Mouse (Mus musculus): Measurements from ENCODE around the gene Grik4. TPM values are rescaled to one million over a fixed set of nuclear protein-coding genes. Genes with fewer than 3 reads are reported as not detected.

The Grik4 gene
- polyA plus RNA-seq, 1 experiment from 2014 or later, result 7.3 TPM

GRCm38 (mm10) chr9:42513159-42513558 lies 431.1 kb downstream of the Grik4 start:
- no peak overlapping the region for H3K9ac ChIP-seq
- H3K4me1 ChIP-seq (replicated peaks), result peaks cover 8% of the 10 kb centered on the region; the same call in 1 of the 2 replicates
- no peak overlapping the region for H3K4me3 ChIP-seq
- H3K27me3 ChIP-seq, result no peaks in the 10 kb centered on the region
- no peaks in the 10 kb centered on the region for H3K9me3 ChIP-seq
- WGBS, result 26% methylated on average over 5 of the region's 5 CpGs
- H3K36me3 ChIP-seq, result no peaks in the 10 kb centered on the region
- ATAC-seq (ENCODE audit: low FRiP score), result no peak
- H3K4me2 ChIP-seq, result no peak overlapping the region
- no peak overlapping the region for H3K27ac ChIP-seq

- H3K27ac ChIP-seq, result no peak overlapping the region
- H3K9me3 ChIP-seq, result no peaks in the 10 kb centered on the region
- no peak for ATAC-seq (ENCODE audit: low FRiP score)
- no peak overlapping the region for H3K9ac ChIP-seq
- H3K4me2 ChIP-seq, result no peak overlapping the region
- H3K36me3 ChIP-seq, result no peaks in the 10 kb centered on the region
- 85% methylated on average over 4 of the region's 4 CpGs for WGBS
- no peaks in the 10 kb centered on the region for H3K27me3 ChIP-seq
- no peak overlapping the region for H3K4me3 ChIP-seq
- peaks cover 7% of the 10 kb centered on the region; the same call in 1 of the 2 replicates for H3K4me1 ChIP-seq (replicated peaks)
These were observed 432.0 kb downstream of the Grik4 start for GRCm38 (mm10) chr9:42512312-42512711.

- no peak for ATAC-seq (ENCODE audit: low FRiP score)
- WGBS, result 76% methylated on average over 7 of the region's 7 CpGs
- H3K4me1 ChIP-seq (replicated peaks), result peaks cover 6% of the 10 kb centered on the region; the same call in 1 of the 2 replicates
- no peak overlapping the region for H3K9ac ChIP-seq
- no peaks in the 10 kb centered on the region for H3K36me3 ChIP-seq
- H3K27ac ChIP-seq, result no peak overlapping the region
- H3K4me2 ChIP-seq, result no peak overlapping the region
- H3K27me3 ChIP-seq, result no peaks in the 10 kb centered on the region
- H3K4me3 ChIP-seq, result no peak overlapping the region
- no peaks in the 10 kb centered on the region for H3K9me3 ChIP-seq
These were observed 436.1 kb downstream of the Grik4 start for GRCm38 (mm10) chr9:42508235-42508634.

GRCm38 (mm10) chr9:42507709-42508108 lies 436.6 kb downstream of the Grik4 start, which contains the start of gene Tbcel:
Gene Tbcel, minus strand, starts transcription at chr9:42507809.
- no peak within 1 kb of the TSS for H3K4me2 ChIP-seq
- no peaks in the 10 kb centered on the region for H3K36me3 ChIP-seq
- H3K27me3 ChIP-seq, result no peaks in the 10 kb centered on the region
- no peak within 1 kb of the TSS for H3K4me3 ChIP-seq
- no peak within 1 kb of the TSS for H3K9ac ChIP-seq
- ATAC-seq (ENCODE audit: low FRiP score), result no peak
- H3K9me3 ChIP-seq, result no peaks in the 10 kb centered on the region
- WGBS, result 91% methylated on average over 6 of the region's 6 CpGs
- no peak within 1 kb of the TSS for H3K27ac ChIP-seq
- H3K4me1 ChIP-seq (replicated peaks), result peaks cover 3% of the 10 kb centered on the region; the same call in 1 of the 2 replicates

GRCm38 (mm10) chr9:42507022-42507421 lies 437.3 kb downstream of the Grik4 start:
- Histone ChIP-seq H3K27me3 (no peaks in the 10 kb centered on the region), H3K4me2 (no peak overlapping the region), H3K27ac (no peak overlapping the region), H3K9ac (no peak overlapping the region), H3K4me3 (no peak overlapping the region), H3K9me3 (no peaks in the 10 kb centered on the region), H3K4me1 (replicated peaks) (peaks cover 3% of the 10 kb centered on the region; the same call in 1 of the 2 replicates), H3K36me3 (no peaks in the 10 kb centered on the region)
- 43% methylated on average over 1 of the region's 1 CpGs for WGBS
- no peak for ATAC-seq (ENCODE audit: low FRiP score)

- H3K9ac ChIP-seq, result no peak overlapping the region
- 82% methylated on average over 3 of the region's 3 CpGs for WGBS
- no peaks in the 10 kb centered on the region for H3K36me3 ChIP-seq
- peaks cover 3% of the 10 kb centered on the region; the same call in 1 of the 2 replicates for H3K4me1 ChIP-seq (replicated peaks)
- H3K27me3 ChIP-seq, result no peaks in the 10 kb centered on the region
- no peaks in the 10 kb centered on the region for H3K9me3 ChIP-seq
- ATAC-seq (ENCODE audit: low FRiP score), result no peak
- H3K4me2 ChIP-seq, result no peak overlapping the region
- H3K4me3 ChIP-seq, result no peak overlapping the region
- no peak overlapping the region for H3K27ac ChIP-seq
These were observed 439.3 kb downstream of the Grik4 start for GRCm38 (mm10) chr9:42504971-42505510.

GRCm38 (mm10) chr9:42504559-42504958 lies 439.7 kb downstream of the Grik4 start:
- no peak overlapping the region for H3K4me2 ChIP-seq
- H3K27ac ChIP-seq, result no peak overlapping the region
- no peak overlapping the region for H3K4me3 ChIP-seq
- H3K9me3 ChIP-seq, result no peaks in the 10 kb centered on the region
- no peaks in the 10 kb centered on the region for H3K36me3 ChIP-seq
- no peak overlapping the region for H3K9ac ChIP-seq
- H3K27me3 ChIP-seq, result no peaks in the 10 kb centered on the region
- peaks cover 3% of the 10 kb centered on the region; the same call in 1 of the 2 replicates for H3K4me1 ChIP-seq (replicated peaks)
- ATAC-seq (ENCODE audit: low FRiP score), result no peak
- WGBS, result 69% methylated on average over 11 of the region's 11 CpGs

GRCm38 (mm10) chr9:42503709-42504108 lies 440.6 kb downstream of the Grik4 start:
- no peak overlapping the region for H3K4me2 ChIP-seq
- no peaks in the 10 kb centered on the region for H3K36me3 ChIP-seq
- H3K4me3 ChIP-seq, result no peak overlapping the region
- peaks cover 3% of the 10 kb centered on the region; the same call in 1 of the 2 replicates for H3K4me1 ChIP-seq (replicated peaks)
- 89% methylated on average over 4 of the region's 4 CpGs for WGBS
- no peak overlapping the region for H3K9ac ChIP-seq
- H3K27ac ChIP-seq, result no peak overlapping the region
- no peaks in the 10 kb centered on the region for H3K9me3 ChIP-seq
- no peaks in the 10 kb centered on the region for H3K27me3 ChIP-seq
- ATAC-seq (ENCODE audit: low FRiP score), result no peak

GRCm38 (mm10) chr9:42496296-42496695 lies 448.0 kb downstream of the Grik4 start:
- Histone ChIP-seq H3K27ac (no peak overlapping the region), H3K4me1 (replicated peaks) (peaks cover 4% of the 10 kb centered on the region), H3K27me3 (no peaks in the 10 kb centered on the region), H3K9ac (no peak overlapping the region), H3K36me3 (no peaks in the 10 kb centered on the region; the same call in 1 of the 2 replicates), H3K4me3 (no peak overlapping the region), H3K9me3 (peaks cover 9% of the 10 kb centered on the region; the same call in 1 of the 2 replicates), H3K4me2 (no peak overlapping the region)
- WGBS, result 87% methylated on average over 2 of the region's 2 CpGs
- ATAC-seq (ENCODE audit: low FRiP score), result no peak

GRCm38 (mm10) chr9:42491780-42492179 lies 452.5 kb downstream of the Grik4 start:
- no peak for ATAC-seq (ENCODE audit: low FRiP score)
- WGBS, result 83% methylated on average over 9 of the region's 9 CpGs
- no peak overlapping the region for H3K27ac ChIP-seq

GRCm38 (mm10) chr9:42490589-42491382 lies 453.5 kb downstream of the Grik4 start:
- Histone ChIP-seq H3K36me3 (no peaks in the 10 kb centered on the region), H3K9ac (no peak overlapping the region), H3K4me3 (no peak overlapping the region), H3K9me3 (no peaks in the 10 kb centered on the region), H3K27me3 (no peaks in the 10 kb centered on the region), H3K27ac (no peak overlapping the region), H3K4me1 (replicated peaks) (peaks cover 7% of the 10 kb centered on the region), H3K4me2 (no peak overlapping the region)
- 77% methylated on average over 16 of the region's 16 CpGs for WGBS
- ATAC-seq (ENCODE audit: low FRiP score), result no peak

More at GRCm38 (mm10) chr9:42491780-42492179, 452.5 kb downstream of the Grik4 start:
- Histone ChIP-seq H3K4me3 (no peak overlapping the region), H3K36me3 (no peaks in the 10 kb centered on the region; the same call in 1 of the 2 replicates), H3K4me1 (replicated peaks) (peaks cover 7% of the 10 kb centered on the region), H3K4me2 (no peak overlapping the region), H3K27me3 (no peaks in the 10 kb centered on the region), H3K9ac (no peak overlapping the region), H3K9me3 (0 out of 2 replicates have a peak, but pooled peaks cover 4% of the 10 kb centered on the region)

- ATAC-seq (ENCODE audit: low FRiP score), result no peak
- H3K9me3 ChIP-seq, result no peaks in the 10 kb centered on the region
- no peaks in the 10 kb centered on the region for H3K36me3 ChIP-seq
- H3K27ac ChIP-seq, result no peak overlapping the region
- no peak overlapping the region for H3K4me3 ChIP-seq
- peaks cover 7% of the 10 kb centered on the region for H3K4me1 ChIP-seq (replicated peaks)
- 85% methylated on average over 1 of the region's 1 CpGs for WGBS
- no peaks in the 10 kb centered on the region for H3K27me3 ChIP-seq
- H3K4me2 ChIP-seq, result no peak overlapping the region
- H3K9ac ChIP-seq, result no peak overlapping the region
These were observed 456.2 kb downstream of the Grik4 start for GRCm38 (mm10) chr9:42488071-42488470.
